Mouse (Mus musculus): ENCODE data around the gene Dhrs13.

The Dhrs13 gene

DNA sequence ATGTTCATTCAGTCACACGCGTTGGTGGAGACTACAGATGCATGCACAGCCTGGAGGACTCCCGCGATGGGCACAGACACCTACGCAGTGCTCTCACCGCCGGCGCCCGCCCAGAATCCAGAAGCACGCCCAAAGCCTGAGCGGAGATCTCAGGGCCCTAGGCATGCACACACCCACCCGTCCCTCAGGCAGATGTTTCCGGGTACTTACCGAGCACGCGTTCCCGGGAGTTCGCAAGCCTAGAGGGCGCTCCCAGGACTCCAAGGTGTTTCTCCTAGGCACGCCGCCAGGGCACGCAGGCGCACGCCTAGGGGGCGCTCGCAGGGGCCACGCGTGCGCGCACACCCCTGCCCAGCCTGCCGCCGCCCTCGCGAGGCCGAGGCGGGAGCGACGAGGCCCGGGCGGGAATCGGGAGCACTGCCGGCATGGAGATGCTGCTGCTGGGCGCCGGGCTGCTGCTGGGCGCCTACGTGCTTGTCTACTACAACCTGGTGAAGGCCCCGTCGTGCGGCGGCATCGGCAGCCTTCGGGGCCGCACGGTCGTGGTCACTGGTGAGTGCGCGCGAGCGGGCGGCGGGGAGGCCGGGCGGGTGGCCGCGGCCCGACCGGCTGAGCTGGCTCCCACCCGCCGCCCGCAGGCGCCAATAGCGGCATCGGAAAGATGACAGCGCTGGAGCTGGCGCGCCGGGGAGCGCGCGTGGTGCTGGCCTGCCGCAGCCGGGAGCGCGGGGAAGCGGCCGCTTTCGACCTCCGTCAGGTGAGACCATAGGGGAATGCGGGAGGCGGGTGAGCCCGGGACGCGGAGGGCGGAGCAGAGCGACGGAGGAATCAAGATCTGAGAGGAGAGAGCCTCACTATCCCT is at the start of gene Dhrs13:
Gene Dhrs13 (plus strand): TSS at position 334 of the 862 bp plus-strand sequence.
- ChIA-PET CTCF (interaction anchor here in 3 of 4 experiments (0.6 to 3.3 kb wide), 25 partner anchors 9 to 522 kb away, joined by 3 to 18 read pairs (median 4); partner anchors contain the start of genes Eral1 (in 1 of the 3), Fam222b (in 1 of the 3), Nek8 (in 1 of the 3) and Phf12 (in 1 of the 3)), POLR2A (interaction anchor here in 3 of 4 experiments (0.5 to 2.3 kb wide), 22 partner anchors 9 to 422 kb away, joined by 3 to 17 read pairs (median 4); partner anchors contain the start of genes Eral1 (in 1 of the 3), Phf12 (in 1 of the 3) and Rpl23a (in 1 of the 3))

- ChIA-PET CTCF (interaction anchor here (0.6 to 1.8 kb wide), 18 partner anchors 9 to 553 kb away, joined by 3 to 9 read pairs (median 4); partner anchors contain the start of genes Dhrs13 (in 1 of the 4) and Pipox (in 1 of the 4)), POLR2A (interaction anchor here (0.6 to 5.0 kb wide), 106 partner anchors 10 to 1276 kb away, joined by 3 to 106 read pairs (median 5); partner anchors contain the start of genes Nek8 (in 3 of the 4), Pipox (in 3 of the 4), Rpl23a (in 3 of the 4) and Tlcd1 (in 3 of the 4))
These were observed 49.6 kb upstream of the Dhrs13 start, which contains the start of gene Phf12 for GRCm38 (mm10) chr11:77982441-77982905. Phf12 (plus strand) TSS chr11:77982754.

DNA sequence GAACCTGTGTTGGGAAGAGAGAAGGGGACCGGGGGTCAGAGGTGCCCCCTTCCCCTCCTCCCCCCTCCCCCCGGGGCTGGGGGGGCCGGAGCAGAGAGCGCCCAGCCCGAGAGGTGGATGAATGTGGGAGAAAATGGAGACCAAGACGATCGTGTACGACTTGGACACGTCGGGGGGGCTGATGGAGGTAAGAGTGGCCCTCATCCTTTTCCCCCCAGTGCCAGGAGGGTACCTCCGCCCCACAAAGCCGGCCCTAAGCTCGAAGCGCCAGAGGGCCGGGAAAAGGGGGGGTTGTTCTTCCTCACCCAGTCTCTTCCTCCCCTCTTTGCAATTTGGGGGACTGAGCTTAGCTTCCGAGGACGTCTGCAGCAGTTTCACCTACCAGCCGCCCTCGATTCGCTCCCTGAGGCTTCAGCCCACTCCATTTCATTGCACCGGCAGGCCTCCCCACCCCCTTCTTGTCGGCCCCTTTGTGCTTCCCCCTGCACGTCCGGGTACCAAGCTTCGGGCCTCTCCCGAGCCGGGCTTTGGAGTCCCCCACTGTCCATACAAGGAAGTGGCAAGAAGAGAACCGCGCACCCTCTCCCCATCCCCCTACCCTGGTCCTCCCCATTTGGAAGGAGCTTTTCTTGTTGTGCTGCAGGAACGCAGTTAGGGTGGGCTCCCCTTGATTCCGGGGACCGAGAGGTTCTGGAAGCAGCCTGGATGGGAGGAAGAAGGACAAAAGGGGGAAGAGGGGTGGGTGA is 48.7 kb upstream of the Dhrs13 start:
- ChIA-PET CTCF (interaction anchor here in 3 of 4 experiments (0.6 to 4.2 kb wide), 11 partner anchors 10 to 516 kb away, joined by 3 to 23 read pairs (median 7); partner anchors contain the start of gene Flot2 (in 1 of the 3)), POLR2A (interaction anchor here in 3 of 4 experiments (0.5 to 5.0 kb wide), 55 partner anchors 10 to 379 kb away, joined by 3 to 106 read pairs (median 5); partner anchors contain the start of genes Nek8 (in 3 of the 3), Tlcd1 (in 3 of the 3), Rpl23a (in 2 of the 3) and Eral1 (in 1 of the 3))

- POLR2A ChIA-PET: interaction anchor here in 3 of 4 experiments (0.5 to 5.0 kb wide), 75 partner anchors 10 to 379 kb away, joined by 3 to 106 read pairs (median 4); partner anchors contain the start of genes Nek8 (in 3 of the 3), Tlcd1 (in 3 of the 3), Eral1 (in 2 of the 3) and Rpl23a (in 2 of the 3)
- CTCF ChIA-PET: interaction anchor here (0.6 to 4.2 kb wide), 21 partner anchors 10 to 517 kb away, joined by 3 to 23 read pairs (median 3); partner anchors contain the start of genes Flot2 (in 1 of the 4), Nek8 (in 1 of the 4) and Tlcd1 (in 1 of the 4)
These were observed 47.9 kb upstream of the Dhrs13 start for GRCm38 (mm10) chr11:77983937-77984835.

- POLR2A ChIA-PET: interaction anchor here in 3 of 4 experiments (0.6 to 5.0 kb wide), 53 partner anchors 9 to 538 kb away, joined by 3 to 106 read pairs (median 5); partner anchors contain the start of genes Eral1 (in 3 of the 3), Nek8 (in 3 of the 3), Tlcd1 (in 3 of the 3) and Rpl23a (in 2 of the 3)
- CTCF ChIA-PET: interaction anchor here (0.6 to 4.2 kb wide), 20 partner anchors 9 to 1391 kb away, joined by 3 to 23 read pairs (median 4); partner anchors contain the start of genes Nek8 (in 1 of the 4) and Tlcd1 (in 1 of the 4)
These were observed 47.2 kb upstream of the Dhrs13 start for GRCm38 (mm10) chr11:77984836-77985231.

- ChIA-PET CTCF (interaction anchor here (0.7 to 4.2 kb wide), 6 partner anchors 34 to 1391 kb away, joined by 3 to 23 read pairs (median 8); partner anchors contain the start of gene Flot2 (in 1 of the 4)), POLR2A (interaction anchor here in 3 of 4 experiments (0.7 to 5.0 kb wide), 20 partner anchors 8 to 539 kb away, joined by 3 to 106 read pairs (median 6); partner anchors contain the start of genes Eral1 (in 2 of the 3), Rpl23a (in 2 of the 3), Fam222b (in 1 of the 3) and Nek8 (in 1 of the 3))
These were observed 46.5 kb upstream of the Dhrs13 start for GRCm38 (mm10) chr11:77985541-77986065.

DNA sequence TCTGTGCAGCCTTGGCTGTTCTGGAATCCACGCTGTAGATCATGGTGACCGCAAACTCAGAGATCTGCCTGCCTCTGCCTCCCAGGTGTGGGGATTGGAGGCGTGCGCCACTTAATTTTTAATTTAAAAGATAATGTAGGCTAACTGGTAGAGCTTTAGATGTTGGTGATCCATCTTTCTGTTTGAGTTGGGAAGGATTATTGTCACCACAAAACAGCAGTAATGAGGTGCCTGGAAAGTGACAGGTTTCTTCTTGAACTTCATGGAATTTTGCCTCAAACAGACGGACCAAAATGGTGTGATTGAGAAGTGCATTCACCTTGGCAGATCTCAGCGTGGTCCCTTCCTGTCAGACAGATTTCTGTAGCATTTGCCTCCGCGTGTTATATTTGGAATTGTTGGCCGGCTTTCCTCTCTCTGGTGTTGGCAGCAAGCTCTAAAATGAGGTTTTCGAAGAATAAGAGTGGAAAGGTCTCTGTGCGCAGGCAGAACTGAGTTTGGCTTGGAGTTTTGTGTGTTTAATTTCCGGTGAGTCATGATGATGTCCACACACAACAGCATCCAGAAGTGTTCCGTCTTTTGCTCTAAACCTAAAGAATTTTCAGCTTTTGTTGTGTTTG is 42.9 kb upstream of the Dhrs13 start:
- ChIA-PET POLR2A (interaction anchor here in 2 of 4 experiments (1.3 to 2.0 kb wide), 7 partner anchors 8 to 194 kb away, joined by 3 to 7 read pairs (median 4); partner anchors contain the start of gene Rpl23a (in 1 of the 2)), CTCF (no interaction called here)

DNA sequence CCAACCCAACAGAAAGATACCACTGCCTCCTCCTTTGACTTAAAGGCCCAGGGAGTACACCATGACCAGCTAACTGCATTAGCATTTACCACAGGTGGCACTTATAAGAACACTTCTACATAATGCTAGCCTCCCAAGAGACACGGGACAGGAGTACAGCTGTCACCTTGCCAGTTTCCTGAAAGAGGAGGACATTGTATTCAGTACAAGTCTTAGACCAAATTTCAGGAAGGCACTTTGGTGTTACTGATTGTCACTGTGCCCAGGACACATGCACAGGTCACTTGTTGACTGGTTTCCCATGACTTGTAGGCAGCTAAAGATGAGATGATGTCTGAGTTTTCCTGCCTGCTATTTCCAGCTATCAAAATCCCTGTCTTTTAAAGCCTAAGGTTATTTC is 36.5 kb upstream of the Dhrs13 start:
- ChIA-PET POLR2A (interaction anchor here in 2 of 4 experiments (0.9 to 5.5 kb wide), 7 partner anchors 9 to 188 kb away, joined by 3 to 45 read pairs (median 4); partner anchors contain the start of genes Phf12 (in 2 of the 2) and Rpl23a (in 1 of the 2)), CTCF (no interaction called here)

DNA sequence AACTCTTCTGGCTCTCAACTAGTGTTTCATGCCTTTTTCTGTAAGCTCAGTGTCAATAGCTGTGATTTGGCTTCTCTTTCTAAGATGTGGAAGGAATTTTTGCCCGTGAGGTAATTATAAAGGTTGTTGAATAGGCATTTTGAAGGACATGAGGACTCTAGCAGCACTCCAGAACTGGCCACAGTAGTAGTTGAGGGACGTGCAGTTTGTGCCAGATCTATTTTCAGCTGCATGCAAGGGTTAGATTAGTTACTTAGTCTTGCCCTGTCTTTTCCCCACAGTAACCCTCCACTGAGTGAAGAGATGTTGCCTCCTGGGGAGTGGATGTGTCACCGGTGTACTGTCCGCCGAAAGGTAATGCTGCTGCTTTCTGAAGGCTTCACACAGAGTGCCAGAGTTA is 25.6 kb upstream of the Dhrs13 start:
- ChIA-PET POLR2A (interaction anchor here in 3 of 4 experiments (0.7 to 2.8 kb wide), 9 partner anchors 11 to 177 kb away, joined by 3 to 9 read pairs (median 3); partner anchors contain the start of genes Flot2 (in 1 of the 3) and Rpl23a (in 1 of the 3)), CTCF (interaction anchor here in 3 of 4 experiments (0.9 to 5.5 kb wide), 8 partner anchors 13 to 97 kb away, joined by 3 to 30 read pairs (median 6); no protein-coding TSS in a partner anchor)

GRCm38 (mm10) chr11:78019676-78020075 is 12.4 kb upstream of the Dhrs13 start:
- CTCF ChIA-PET: interaction anchor here (0.5 to 2.8 kb wide), 98 partner anchors 8 to 552 kb away, joined by 3 to 30 read pairs (median 4); partner anchors contain the start of genes Dhrs13 (in 3 of the 4), Flot2 (in 3 of the 4), Nek8 (in 3 of the 4) and Tlcd1 (in 3 of the 4)
- POLR2A ChIA-PET: interaction anchor here (0.5 to 2.4 kb wide), 42 partner anchors 8 to 459 kb away, joined by 3 to 14 read pairs (median 4); partner anchors contain the start of genes Dhrs13 (in 2 of the 4), Eral1 (in 2 of the 4), Flot2 (in 2 of the 4) and Nek8 (in 2 of the 4)

GRCm38 (mm10) chr11:78023607-78024006 is 8.5 kb upstream of the Dhrs13 start:
- ChIA-PET CTCF (interaction anchor here in 3 of 4 experiments (0.6 to 1.7 kb wide), 11 partner anchors 9 to 197 kb away, joined by 3 to 16 read pairs (median 4); partner anchors contain the start of genes Nek8 (in 1 of the 3) and Tlcd1 (in 1 of the 3)), POLR2A (interaction anchor here in 2 of 4 experiments (0.8 to 2.5 kb wide), 6 partner anchors 10 to 56 kb away, joined by 3 to 11 read pairs (median 4); partner anchors contain the start of genes Eral1 (in 1 of the 2) and Phf12 (in 1 of the 2))

DNA sequence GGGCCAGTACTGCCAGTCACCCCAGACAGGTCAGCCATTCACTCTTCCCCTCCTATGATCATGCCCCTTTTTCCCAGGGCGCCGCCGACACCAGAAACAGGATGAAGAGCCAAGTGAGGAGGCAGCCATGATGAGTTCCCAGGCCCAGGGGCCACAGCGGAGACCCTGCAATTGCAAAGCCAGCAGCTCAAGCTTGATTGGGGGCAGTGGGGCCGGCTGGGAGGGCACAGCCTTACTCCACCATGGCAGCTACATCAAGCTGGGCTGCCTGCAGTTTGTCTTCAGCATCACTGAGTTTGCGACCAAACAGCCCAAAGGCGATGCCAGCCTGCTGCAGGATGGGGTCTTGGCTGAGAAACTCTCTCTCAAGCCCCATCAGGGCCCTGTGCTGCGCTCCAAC is 2.8 kb upstream of the Dhrs13 start:
- ChIA-PET POLR2A (interaction anchor here in 2 of 4 experiments (0.7 to 1.7 kb wide), 6 partner anchors 9 to 154 kb away, joined by 3 to 9 read pairs (median 5); partner anchors contain the start of genes Flot2 (in 1 of the 2) and Rpl23a (in 1 of the 2)), CTCF (interaction anchor here in 2 of 4 experiments (0.5 to 2.1 kb wide), 4 partner anchors 9 to 11 kb away, joined by 3 to 17 read pairs (median 5); partner anchors contain the start of gene Flot2 (in 1 of the 2))

DNA sequence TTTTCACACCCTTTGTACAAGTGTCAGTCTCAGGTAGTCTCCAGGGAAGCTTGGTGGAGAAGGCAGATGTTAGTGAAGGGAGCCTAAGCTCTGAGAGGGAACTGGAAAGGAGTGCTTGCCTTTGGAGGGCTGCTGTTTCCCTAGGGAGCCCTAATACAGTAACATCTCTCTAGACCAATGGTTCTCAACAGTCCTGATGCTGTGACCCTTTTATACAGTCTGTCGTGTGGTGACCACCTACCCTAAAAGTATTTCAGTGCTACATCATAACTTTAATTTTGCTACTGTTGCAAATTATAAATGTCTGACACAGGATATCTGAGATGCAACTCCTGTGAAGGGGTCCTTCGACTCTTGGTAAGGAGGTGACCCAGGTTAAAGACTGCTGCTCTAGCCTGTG is 1.5 kb upstream of the Dhrs13 start:
- ChIA-PET POLR2A (interaction anchor here in 1 of 4 experiments (0.6 kb wide), 2 partner anchors 300 to 1815 kb away, joined by 3 read pairs; no protein-coding TSS in a partner anchor), CTCF (interaction anchor here (0.5 to 1.5 kb wide), 4 partner anchors 11 to 204 kb away, joined by 5 to 8 read pairs (median 6); no protein-coding TSS in a partner anchor)

DNA sequence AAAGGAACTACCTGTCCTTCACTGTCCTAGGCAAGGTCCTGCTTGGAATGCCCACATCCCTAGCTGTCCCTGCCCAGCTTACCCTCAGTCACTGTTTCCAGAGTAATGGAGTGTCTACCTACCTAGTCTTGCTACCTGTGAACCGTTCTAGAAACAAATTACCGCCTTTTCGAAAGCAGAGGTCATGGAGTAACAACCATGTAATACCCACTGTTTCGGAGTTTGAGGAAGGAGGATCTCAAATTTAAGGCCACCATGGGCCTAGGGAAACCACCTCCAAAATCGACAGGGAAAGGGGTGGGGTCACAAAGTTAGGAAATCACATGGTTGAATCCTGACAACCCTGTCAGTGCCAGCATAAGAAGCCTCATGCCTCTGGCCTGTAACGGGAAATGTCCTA is 691 bp upstream of the Dhrs13 start:
- ChIA-PET POLR2A (no interaction called here), CTCF (interaction anchor here in 3 of 4 experiments (0.6 to 1.5 kb wide), 3 partner anchors 12 to 205 kb away, joined by 5 to 8 read pairs (median 6); no protein-coding TSS in a partner anchor)

Data from embryonic stem cell, embryonic (primary cell).